Mouse (Mus musculus): ENCODE data around the gene Nol3.

- TF ChIP-seq POLR2A (IDR thresholded peaks at IDR 0.05; ENCODE audit: borderline replicate concordance, insufficient read depth, low read length) (no peak), CTCF (IDR thresholded peaks at IDR 0.05; ENCODE audit: borderline replicate concordance, insufficient read depth, low read depth, low read length) (no peak)
Observed at GRCm38 (mm10) chr8:105253766-105254151, 22.2 kb upstream of the Nol3 start.

All from cerebellum, adult 2 months (tissue).